Mouse (Mus musculus) testis, postnatal 14 days (tissue): ENCODE measurements around the gene Gns.

Experiments
- DNase-seq: peaks from one replicate; pipeline ENCODE4 v3.0.0; 2021; ENCODE audit warnings: low spot score

Gns gene

GRCm38 (mm10) chr10:121365781-121366272 is 937 bp downstream of the Gns start:
- no peak for DNase-seq

DNA sequence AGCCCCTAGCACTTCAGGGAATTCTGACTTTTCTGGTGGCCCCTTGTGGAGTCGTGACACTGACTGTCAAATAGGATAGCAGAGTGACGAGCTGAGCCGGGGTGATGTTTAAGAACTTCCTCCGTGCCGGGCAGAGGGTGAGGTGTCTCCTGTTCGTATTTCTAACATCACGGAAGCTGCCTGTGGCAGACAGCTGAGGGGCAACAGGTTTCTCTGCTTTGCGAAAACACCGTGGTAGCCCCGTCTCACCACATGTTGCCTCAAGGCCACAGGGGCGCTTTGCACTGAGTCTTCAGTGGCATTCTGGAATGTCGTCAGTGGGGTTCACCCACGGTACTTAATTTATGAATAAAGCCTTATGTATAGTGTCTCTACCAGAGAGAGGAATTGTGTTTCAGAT is 2.4 kb downstream of the Gns start:
- DNase-seq = no peak

GRCm38 (mm10) chr10:121367780-121368179 is 2.9 kb downstream of the Gns start:
- no peak for DNase-seq

DNA sequence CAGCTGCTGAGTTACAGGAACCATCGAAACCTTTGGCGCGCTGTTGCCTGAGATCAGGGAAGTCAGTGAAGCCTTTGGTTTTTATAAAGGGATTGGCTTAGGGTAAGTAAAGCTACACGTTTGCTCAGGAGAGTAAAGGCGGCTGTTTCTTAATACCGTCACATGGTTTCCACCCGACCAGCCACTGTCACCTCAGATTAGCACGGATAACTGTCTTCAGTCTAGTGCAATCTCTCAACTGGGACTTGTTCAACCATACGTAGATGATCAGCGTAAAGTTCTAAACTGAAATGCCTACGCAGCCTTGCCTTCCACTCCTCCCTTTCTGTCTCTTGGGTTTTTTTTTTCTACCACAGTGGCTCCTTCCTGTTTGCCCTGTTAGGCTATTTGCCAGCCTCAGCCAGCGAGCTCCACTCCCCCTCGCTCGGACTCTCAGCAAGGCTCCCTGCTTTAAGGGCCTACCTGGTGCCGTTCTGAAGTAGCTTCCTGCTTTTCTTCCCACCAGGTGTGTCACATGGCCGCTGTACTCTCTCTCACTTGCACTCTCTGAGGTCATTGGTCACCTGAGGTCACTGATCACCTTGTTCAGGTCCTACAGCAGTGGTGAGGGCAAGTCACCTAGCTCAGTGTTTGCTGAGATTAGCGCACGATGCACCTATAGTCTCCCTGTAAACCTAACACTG is 4.0 kb downstream of the Gns start:
- DNase-seq = no peak

GRCm38 (mm10) chr10:121370777-121371176 is 5.9 kb downstream of the Gns start:
- DNase-seq = no peak

DNA sequence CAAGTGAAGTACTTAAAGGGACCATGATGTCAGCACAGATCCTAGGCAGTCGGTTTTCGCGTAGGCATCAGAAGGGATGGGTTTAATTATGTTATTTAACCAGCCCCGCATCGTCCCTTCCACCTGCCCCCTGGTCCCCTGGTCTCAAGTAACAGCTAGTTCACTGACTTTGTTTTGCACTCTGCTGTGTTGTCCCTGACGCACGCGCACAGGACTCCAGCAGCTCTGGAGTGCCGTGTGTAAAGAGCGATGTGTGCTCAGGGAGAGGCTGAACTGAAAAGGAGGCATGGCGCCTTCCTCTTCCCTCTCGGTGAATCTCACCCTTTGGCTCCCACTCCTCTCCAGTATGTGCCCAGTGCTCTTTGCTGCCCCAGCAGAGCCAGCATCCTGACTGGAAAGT is 9.1 kb downstream of the Gns start:
- no peak for DNase-seq

DNA sequence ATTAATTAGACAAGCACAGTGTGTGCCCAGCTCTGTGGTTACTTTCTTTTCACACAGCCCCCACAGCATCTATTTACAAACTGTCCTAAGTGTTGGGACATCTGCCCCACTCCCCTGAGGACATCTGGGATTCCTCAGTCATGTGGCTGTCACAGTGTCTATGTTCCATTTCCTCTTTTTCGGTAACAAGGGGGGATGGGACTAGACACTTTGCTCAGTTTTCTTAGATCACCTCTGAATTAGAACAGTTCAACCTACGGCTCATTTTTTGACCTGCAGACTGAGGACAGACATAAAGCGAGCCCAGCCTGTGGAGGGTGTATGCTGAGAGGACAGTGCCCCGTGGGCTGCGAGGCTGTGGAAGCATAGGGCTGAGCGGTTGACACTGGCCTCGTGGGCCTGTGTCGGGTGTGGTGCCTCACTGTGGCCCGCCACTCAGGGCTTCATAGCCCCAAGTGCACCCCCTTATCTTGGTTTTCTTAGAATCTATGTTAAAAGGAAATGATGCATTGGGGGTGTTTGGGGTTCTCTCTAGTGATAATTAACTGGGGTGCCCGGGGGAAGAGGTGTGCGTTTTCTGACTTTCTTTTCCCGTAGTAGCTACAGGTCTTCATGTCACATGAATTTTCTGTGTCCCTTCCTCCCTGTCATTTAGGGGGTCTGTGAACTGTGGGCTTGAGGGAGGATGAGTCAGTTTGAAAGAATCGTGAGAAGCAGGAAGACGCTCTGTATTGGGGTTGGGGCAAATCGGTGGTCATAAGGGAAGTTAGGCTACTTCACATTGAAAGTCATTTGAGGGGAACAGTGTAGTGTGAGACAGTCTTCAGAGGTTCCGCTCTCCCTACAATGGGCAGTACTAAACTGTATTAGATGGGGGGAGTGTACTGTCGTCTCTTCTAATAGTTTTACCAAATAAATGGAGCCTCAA is 10.1 kb downstream of the Gns start:
- DNase-seq = no peak

- DNase-seq = no peak
Observed at GRCm38 (mm10) chr10:121375649-121376493, 11.0 kb downstream of the Gns start.

GRCm38 (mm10) chr10:121376530-121377271 is 11.8 kb downstream of the Gns start:
- no peak for DNase-seq

DNA sequence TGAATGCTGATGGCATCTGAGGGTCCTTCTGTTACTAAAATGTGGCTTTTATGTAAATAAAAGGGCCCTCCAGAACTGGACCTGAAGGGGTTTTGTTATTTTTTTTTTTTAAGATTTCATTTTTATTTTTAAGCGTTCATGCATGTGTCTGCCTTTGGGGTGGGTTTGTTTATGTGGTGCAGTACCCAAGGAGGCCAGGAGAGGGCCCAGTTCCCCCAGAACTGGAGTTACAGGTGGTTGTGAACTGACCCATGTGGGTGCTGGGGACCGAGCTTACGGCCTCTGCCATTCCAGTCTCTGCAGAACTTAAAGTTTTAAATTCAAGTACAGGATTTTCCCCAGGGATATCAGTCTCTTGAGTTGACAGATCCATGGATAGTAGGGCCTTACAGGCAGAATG is 14.5 kb downstream of the Gns start:
- DNase-seq = no peak

DNA sequence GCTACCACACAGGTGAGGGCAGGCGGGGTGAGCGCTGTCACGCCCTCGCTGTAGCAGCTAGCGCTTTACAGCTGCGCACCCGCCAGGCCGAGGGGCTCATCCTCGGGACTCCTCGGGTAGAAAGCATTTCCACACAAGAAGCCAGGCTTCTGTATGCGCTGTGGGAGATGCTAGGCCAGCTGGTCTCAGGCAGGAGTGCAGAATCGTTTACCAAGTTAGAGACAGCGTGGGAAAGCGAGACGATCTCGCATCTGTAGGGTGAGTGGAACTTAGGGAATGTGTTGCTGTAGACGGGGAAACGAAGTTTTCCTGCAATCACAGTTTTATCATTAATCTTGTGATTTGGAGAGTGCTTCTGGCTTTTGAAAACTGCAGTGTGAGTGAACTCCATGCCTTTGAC is 16.4 kb downstream of the Gns start:
- no peak for DNase-seq

DNA sequence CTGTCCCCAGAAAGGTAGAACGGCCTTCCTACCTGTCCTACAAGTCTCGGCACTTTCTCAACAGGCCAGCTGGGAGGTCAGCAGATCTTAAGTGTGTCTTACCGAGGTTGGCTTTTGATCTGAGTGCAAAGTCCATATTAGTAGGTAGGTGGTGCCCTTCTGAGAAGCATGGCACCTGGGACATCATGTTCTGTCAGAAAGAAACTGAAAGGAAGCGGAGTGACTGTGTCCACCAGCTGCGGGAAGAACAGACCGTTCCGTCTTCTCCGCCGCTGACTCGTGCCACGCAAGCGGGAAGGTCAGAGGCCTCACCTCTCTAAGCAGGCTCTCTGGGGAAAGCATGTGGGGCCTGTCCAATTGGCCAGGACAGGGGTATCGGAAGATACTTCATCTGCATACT is 19.8 kb downstream of the Gns start:
- no peak for DNase-seq

DNA sequence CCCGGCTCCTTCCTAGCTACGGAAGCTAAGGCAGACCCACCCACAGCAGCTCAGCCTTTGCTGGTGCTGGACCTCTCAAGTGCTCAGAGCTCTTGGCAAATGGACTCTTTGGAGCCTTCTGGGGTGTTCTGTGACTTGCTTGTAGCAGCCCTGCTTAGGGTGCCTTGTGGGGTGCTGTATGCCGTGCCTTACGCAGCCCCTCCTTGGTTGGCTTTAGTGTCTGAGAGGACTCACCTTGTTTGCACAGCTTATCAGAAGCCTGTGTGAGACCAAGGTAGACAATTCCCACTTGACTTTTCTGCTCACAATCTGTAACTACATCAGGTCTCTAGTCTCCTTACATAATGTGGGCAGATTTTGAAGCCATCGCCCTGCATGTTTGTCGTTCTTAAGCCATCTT is 20.8 kb downstream of the Gns start:
- no peak for DNase-seq

DNA sequence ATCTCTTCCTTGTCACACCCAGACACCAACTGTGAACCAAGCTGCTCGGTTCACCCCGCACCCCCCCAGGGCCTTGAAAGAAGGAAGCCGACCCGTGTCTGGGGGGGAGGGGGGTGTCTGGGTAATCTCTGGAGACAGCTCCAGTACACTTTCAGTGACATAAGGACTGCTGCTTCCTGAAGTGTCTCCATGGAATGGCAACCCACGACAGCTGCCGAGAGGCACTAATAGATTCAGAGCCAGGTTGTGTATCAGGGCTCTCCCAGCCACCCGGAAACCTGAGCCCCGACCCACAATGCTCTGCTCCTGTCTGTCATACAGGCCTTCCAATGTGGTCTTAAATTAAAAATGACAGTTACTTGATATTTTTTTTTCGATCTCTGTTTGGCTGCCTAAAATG is 21.5 kb downstream of the Gns start:
- no peak for DNase-seq

DNA sequence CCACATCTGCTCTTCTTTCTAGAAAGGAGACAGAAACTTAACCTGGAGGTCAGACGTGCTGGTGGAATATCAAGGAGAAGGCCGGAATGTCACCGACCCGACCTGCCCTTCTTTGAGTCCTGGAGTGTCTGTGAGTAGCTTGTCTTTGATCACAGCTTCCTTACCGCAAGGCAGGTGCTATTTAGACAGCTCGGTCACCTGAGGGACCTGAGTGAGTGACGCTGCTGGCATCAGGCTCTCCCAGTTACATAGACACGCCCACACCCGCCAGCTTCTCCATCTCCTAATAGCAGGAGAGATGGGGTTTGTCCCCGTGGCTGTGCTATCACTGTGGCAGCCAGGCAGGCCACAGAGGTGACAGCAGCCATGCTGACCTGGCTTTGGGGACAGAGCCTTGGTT is 25.7 kb downstream of the Gns start:
- DNase-seq = no peak

DNA sequence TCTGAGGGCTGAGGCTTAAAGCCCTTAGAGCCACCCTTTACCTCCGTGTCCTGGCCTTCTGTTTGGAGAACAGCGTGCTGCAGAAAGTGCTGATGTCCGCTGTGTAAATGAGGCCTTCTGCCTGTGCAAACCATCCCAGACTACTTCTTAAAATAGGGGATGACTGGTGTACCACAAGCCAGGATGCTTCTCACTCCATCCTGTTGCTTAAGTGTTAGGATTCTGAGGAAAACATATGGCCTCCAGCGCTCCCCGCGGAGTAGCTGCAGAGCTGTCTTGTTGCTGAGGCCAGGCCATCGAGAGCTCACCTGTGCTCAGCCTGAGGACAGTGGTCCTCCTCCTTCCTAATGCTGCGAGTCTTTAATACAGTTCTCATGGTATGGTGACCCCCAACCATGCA is 27.0 kb downstream of the Gns start:
- no peak for DNase-seq

DNA sequence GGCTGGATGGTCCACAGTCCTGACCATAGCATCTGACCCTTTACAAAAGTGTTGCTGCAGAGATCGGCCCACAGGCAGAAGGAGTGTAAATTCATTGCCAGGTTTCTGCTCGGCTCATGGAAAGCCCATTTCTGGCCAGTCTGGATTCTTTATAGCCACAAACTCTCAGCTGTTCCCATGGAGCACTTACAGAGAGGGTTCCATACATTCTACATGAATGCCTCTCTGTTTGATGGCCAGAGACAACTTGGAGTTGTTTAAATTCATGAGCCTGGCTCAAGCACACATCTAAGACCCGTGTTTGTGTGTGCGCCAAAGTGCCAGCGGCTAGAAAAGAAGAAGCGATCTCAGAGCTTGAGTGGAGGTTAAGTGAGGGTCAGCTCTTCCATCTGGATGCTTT is 29.4 kb downstream of the Gns start:
- DNase-seq = no peak

DNA sequence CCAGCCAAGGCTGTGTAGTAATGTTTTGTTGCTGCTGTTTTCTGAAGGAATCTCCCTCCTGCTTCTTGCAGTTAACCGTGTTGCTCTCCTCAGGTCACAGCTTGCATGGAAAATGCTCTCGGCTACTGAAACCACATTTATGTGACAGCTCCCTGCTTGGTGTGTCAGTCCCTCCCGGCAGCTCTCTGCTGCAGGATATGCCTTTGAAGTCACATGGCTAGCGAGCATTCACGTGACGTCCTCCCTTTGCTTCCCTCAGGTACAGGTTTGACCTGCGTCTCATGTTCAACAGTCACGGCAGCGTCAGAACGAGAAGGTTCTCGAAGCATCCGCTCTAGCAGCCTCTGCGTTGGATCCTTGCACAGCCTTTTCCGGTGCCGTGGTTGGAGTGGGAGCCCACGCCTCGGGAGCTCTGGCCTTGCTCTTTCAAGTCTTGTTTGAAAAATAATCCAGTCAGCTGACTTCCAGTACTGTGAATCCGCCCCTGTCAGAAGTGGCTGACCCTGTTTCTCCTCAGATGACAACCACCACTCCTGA is 30.0 kb downstream of the Gns start:
- no peak for DNase-seq

GRCm38 (mm10) chr10:121395542-121396176 is 30.8 kb downstream of the Gns start:
- no peak for DNase-seq

GRCm38 (mm10) chr10:121398599-121398998 is 33.7 kb downstream of the Gns start:
- no peak for DNase-seq

GRCm38 (mm10) chr10:121401005-121401404 is 36.1 kb downstream of the Gns start:
- no peak for DNase-seq
